Mouse (Mus musculus) olfactory bulb, adult 2 months (tissue): ENCODE results near the gene Sult2b1.

Experiments
- CTCF ChIP-seq: fragments of 200-500 bp; IDR thresholded peaks from 2 replicates; pipeline ENCODE4 v1.5.1; 2012; ENCODE audit warnings: low read depth, mild to moderate bottlenecking, low read length, moderate library complexity; ENCODE audit not compliant: insufficient read depth
- POLR2A ChIP-seq: fragments of 200-500 bp; IDR thresholded peaks from 2 replicates; pipeline ENCODE4 v1.6.1; 2012; ENCODE audit warnings: mild to moderate bottlenecking, low read depth, low read length, moderate library complexity; ENCODE audit not compliant: insufficient read depth

- TF ChIP-seq POLR2A (no peak; the same call in 1 of the 2 replicates), CTCF (no peak)
Observed at GRCm38 (mm10) chr7:45808471-45808870, 24.0 kb upstream of the Sult2b1 start.
